Mouse (Mus musculus) myocyte (in vitro differentiated cells): ENCODE measurements around the gene Wwox. TPM values are rescaled to one million over a fixed set of nuclear protein-coding genes. Genes with fewer than 3 reads are reported as not detected.

Experiments used
- H3K27me3 ChIP-seq: one replicate; pipeline ENCODE4 v1.6.1; 2011; ENCODE audit not compliant: control insufficient read depth, insufficient read depth, insufficient read length
- H3K36me3 ChIP-seq: one replicate; pipeline ENCODE4 v1.6.1; 2011; ENCODE audit not compliant: control insufficient read depth, insufficient read depth
- H3K4me2 ChIP-seq: one replicate; pipeline ENCODE4 v1.6.1; 2011; ENCODE audit warnings: low read depth, control low read depth
- H3K4me3 ChIP-seq: one replicate; pipeline ENCODE4 v1.5.1; 2011; ENCODE audit warnings: mild to moderate bottlenecking, control low read depth, moderate library complexity
- H3K79me2 ChIP-seq: one replicate; pipeline ENCODE4 v1.6.1; 2011; ENCODE audit not compliant: control insufficient read depth, insufficient read depth
- H3ac ChIP-seq: one replicate; pipeline ENCODE4 v1.6.1; 2011; ENCODE audit not compliant: control insufficient read depth, insufficient read length
- CEBPB ChIP-seq: IDR thresholded peaks from 2 replicates; pipeline ENCODE4 v1.6.1; 2011; ENCODE audit warnings: mild to moderate bottlenecking, moderate library complexity; ENCODE audit not compliant: poor library complexity, insufficient read depth, severe bottlenecking
- E2F4 ChIP-seq: IDR thresholded peaks from one replicate; pipeline ENCODE4 v1.6.1; 2011; ENCODE audit warnings: mild to moderate bottlenecking, control low read depth, moderate library complexity; ENCODE audit not compliant: insufficient read depth
- MAX ChIP-seq: IDR thresholded peaks from one replicate; pipeline ENCODE4 v1.6.1; 2011; ENCODE audit warnings: low read depth, mild to moderate bottlenecking, control low read depth
- MYOD1 ChIP-seq, 3 experiments: IDR thresholded peaks; one replicate each; pipeline ENCODE4 v1.6.1; 2011; ENCODE audit warnings: control low read depth in 2 of 3, low read depth in 2 of 3, mild to moderate bottlenecking in 2 of 3, moderate library complexity in 1 of 3; ENCODE audit not compliant: insufficient read length in 2 of 3, control insufficient read depth in 1 of 3
- MYOG ChIP-seq, 3 experiments: IDR thresholded peaks; one replicate each; pipeline ENCODE4 v1.6.1; 2011; ENCODE audit warnings: control low read depth in 2 of 3, low read depth in 2 of 3, mild to moderate bottlenecking in 2 of 3; ENCODE audit not compliant: insufficient read length in 2 of 3, control insufficient read depth in 1 of 3, insufficient read depth in 1 of 3
- POLR2A ChIP-seq: IDR thresholded peaks from one replicate; pipeline ENCODE4 v1.6.1; 2011; ENCODE audit warnings: low read depth, mild to moderate bottlenecking, control low read depth, moderate library complexity; ENCODE audit not compliant: insufficient read length
- POLR2AphosphoS2 ChIP-seq: IDR thresholded peaks from one replicate; pipeline ENCODE4 v1.6.1; 2011; ENCODE audit warnings: low read depth, control low read depth; ENCODE audit not compliant: insufficient read length
- REST ChIP-seq: IDR thresholded peaks from one replicate; pipeline ENCODE4 v1.6.1; 2011; ENCODE audit warnings: mild to moderate bottlenecking, control low read depth, moderate library complexity; ENCODE audit not compliant: insufficient read depth, insufficient read length
- SRF ChIP-seq: IDR thresholded peaks from one replicate; pipeline ENCODE4 v1.6.1; 2011; ENCODE audit warnings: low read depth; ENCODE audit not compliant: control insufficient read depth, insufficient read length
- TCF12 ChIP-seq: IDR thresholded peaks from one replicate; pipeline ENCODE4 v1.6.1; 2011; ENCODE audit warnings: mild to moderate bottlenecking, control low read depth; ENCODE audit not compliant: poor library complexity, insufficient read depth, severe bottlenecking
- TCF3 ChIP-seq: IDR thresholded peaks from one replicate; pipeline ENCODE4 v1.6.1; 2011; ENCODE audit warnings: low read depth, control low read depth; ENCODE audit not compliant: insufficient read length
- USF1 ChIP-seq: IDR thresholded peaks from one replicate; pipeline ENCODE4 v1.6.1; 2011; ENCODE audit warnings: low read depth, mild to moderate bottlenecking, control low read depth, moderate library complexity
- polyA plus RNA-seq: library from polyadenylated mRNA; unstranded; fragments of >200 nt; fragmentation: generic; extraction: Trizol; gene quantifications from one replicate; pipeline ENCODE4 v1.2.1, GENCODE M21; 2012; ENCODE audit warnings: missing spikeins

Gene Wwox
- polyA plus RNA-seq, 1 experiment, result 8.6 TPM

- Histone ChIP-seq H3K27me3 (no peaks in the 10 kb centered on the region), H3K79me2 (no peaks in the 10 kb centered on the region), H3K36me3 (no peaks in the 10 kb centered on the region), H3K4me2 (no peak overlapping the region), H3K4me3 (no peak overlapping the region), H3ac (no peak overlapping the region)
- TF ChIP-seq E2F4 (no peak), USF1 (no peak), SRF (no peak), CEBPB (no peak), POLR2AphosphoS2 (no peak), MYOD1 (IDR thresholded peaks at IDR 0.05; ENCODE audit: control insufficient read depth in 1 of 3, insufficient read length in 2 of 3, low read depth in 2 of 3) (no peak), MYOG (IDR thresholded peaks at IDR 0.05; ENCODE audit: control insufficient read depth in 1 of 3, insufficient read depth in 1 of 3, insufficient read length in 2 of 3, low read depth in 2 of 3) (no peak)
Observed at GRCm38 (mm10) chr8:115210014-115210413, 770.6 kb downstream of the Wwox start.

DNA sequence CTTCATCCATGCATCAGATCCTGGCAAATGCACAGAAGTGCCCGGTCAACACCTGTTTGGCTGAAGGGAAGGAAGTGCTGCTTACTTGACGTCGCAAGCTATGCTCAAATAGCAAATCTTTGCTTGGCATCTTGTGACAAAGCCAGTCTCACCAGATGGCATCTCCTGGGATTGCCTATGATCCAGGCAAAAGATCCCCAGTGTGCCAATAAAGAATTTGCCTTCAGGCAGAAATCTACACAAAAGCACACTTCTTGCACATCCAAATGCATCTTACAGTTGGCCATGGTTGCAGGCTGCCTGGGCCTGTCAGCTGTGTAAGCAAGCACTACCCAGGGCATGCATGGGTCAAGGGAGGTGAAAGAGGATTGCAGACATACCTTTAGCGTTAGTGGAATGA is 773.7 kb downstream of the Wwox start:
- Histone ChIP-seq H3K4me3 (no peak overlapping the region), H3K27me3 (no peaks in the 10 kb centered on the region), H3K4me2 (no peak overlapping the region), H3ac (no peak overlapping the region), H3K79me2 (no peaks in the 10 kb centered on the region), H3K36me3 (no peaks in the 10 kb centered on the region)
- TF ChIP-seq POLR2A (no peak), POLR2AphosphoS2 (no peak), MYOD1 (IDR thresholded peaks at IDR 0.05; ENCODE audit: control insufficient read depth in 1 of 3, insufficient read length in 2 of 3, low read depth in 2 of 3) (no peak), USF1 (no peak), SRF (no peak), MAX (no peak), CEBPB (no peak), MYOG (IDR thresholded peaks at IDR 0.05; ENCODE audit: control insufficient read depth in 1 of 3, insufficient read depth in 1 of 3, insufficient read length in 2 of 3, low read depth in 2 of 3) (no peak), TCF3 (no peak), REST (no peak), E2F4 (no peak), TCF12 (no peak)

DNA sequence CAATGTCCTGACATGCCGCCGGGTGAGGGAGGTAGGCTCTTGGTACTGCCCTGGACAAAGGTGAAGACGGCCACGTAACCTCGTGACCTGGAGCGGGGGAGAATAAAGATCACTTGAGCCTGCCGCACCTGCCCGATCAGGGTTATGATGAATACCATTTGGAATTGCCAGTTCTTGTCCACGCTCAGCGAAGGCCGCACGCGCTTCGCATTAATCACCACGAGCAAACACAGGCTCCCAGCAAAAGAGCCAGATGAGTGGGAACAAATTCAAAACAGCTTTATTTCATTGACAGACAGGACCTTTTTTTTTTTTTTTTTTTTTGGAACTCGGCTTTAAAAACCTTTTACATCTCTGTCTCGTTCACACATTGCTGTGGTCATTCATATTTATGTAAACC is 775.4 kb downstream of the Wwox start:
- TF ChIP-seq MYOG (IDR thresholded peaks at IDR 0.05; ENCODE audit: control insufficient read depth in 1 of 3, insufficient read depth in 1 of 3, insufficient read length in 2 of 3, low read depth in 2 of 3) (no peak), E2F4 (no peak), TCF3 (no peak), TCF12 (no peak), POLR2A (no peak), POLR2AphosphoS2 (no peak), MAX (no peak), REST (no peak), MYOD1 (IDR thresholded peaks at IDR 0.05; ENCODE audit: control insufficient read depth in 1 of 3, insufficient read length in 2 of 3, low read depth in 2 of 3) (no peak), CEBPB (no peak), SRF (no peak), USF1 (no peak)
- Histone ChIP-seq H3K79me2 (no peaks in the 10 kb centered on the region), H3ac (no peak overlapping the region), H3K36me3 (no peaks in the 10 kb centered on the region), H3K4me2 (no peak overlapping the region), H3K27me3 (no peaks in the 10 kb centered on the region), H3K4me3 (no peak overlapping the region)

- no peak overlapping the region for H3K4me3 ChIP-seq
- H3K27me3 ChIP-seq, result no peaks in the 10 kb centered on the region
- no peaks in the 10 kb centered on the region for H3K79me2 ChIP-seq
- TF ChIP-seq USF1, result no peak
- no peak for TF ChIP-seq CEBPB
- TF ChIP-seq MYOG (IDR thresholded peaks at IDR 0.05; ENCODE audit: control insufficient read depth in 1 of 3, insufficient read depth in 1 of 3, insufficient read length in 2 of 3, low read depth in 2 of 3), result no peak
- no peak for TF ChIP-seq TCF12
- TF ChIP-seq MAX, result no peak
- TF ChIP-seq POLR2A, result no peak
- no peak for TF ChIP-seq E2F4
- TF ChIP-seq POLR2AphosphoS2, result no peak
- TF ChIP-seq SRF, result no peak
- TF ChIP-seq MYOD1 (IDR thresholded peaks at IDR 0.05; ENCODE audit: control insufficient read depth in 1 of 3, insufficient read length in 2 of 3, low read depth in 2 of 3), result no peak
- TF ChIP-seq TCF3, result no peak
- no peak for TF ChIP-seq REST
- H3K36me3 ChIP-seq, result no peaks in the 10 kb centered on the region
- H3K4me2 ChIP-seq, result no peak overlapping the region
- H3ac ChIP-seq, result no peak overlapping the region
Observed at GRCm38 (mm10) chr8:115216801-115217200, 777.3 kb downstream of the Wwox start.

DNA sequence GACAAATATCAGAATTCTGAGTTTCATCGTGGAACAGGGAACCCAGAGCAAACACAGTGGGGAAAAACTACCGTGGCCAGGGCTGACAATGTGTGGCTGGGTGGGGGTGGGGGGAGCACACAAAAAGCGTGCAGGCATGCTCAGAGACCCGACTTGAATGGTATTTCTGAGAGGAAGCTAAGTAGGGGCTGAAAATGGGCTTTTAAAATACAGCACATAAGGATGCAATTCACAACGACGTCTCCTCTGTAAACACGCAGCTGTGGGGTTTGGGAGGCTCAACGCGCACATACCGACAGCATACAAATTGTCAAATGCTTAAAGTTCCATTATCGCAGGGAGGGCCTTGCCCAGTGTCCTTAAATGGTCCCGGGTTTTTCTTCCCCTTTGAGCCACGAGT is 783.1 kb downstream of the Wwox start:
- H3K79me2 ChIP-seq, result no peaks in the 10 kb centered on the region
- TF ChIP-seq POLR2AphosphoS2 (no peak), MAX (no peak), USF1 (no peak), MYOD1 (IDR thresholded peaks at IDR 0.05; ENCODE audit: control insufficient read depth in 1 of 3, insufficient read length in 2 of 3, low read depth in 2 of 3) (no peak), CEBPB (no peak)
- H3ac ChIP-seq, result no peak overlapping the region
- no peak overlapping the region for H3K4me3 ChIP-seq
- H3K4me2 ChIP-seq, result no peak overlapping the region
- no peaks in the 10 kb centered on the region for H3K36me3 ChIP-seq
- no peaks in the 10 kb centered on the region for H3K27me3 ChIP-seq
